ENCODE assay signal across 8 mouse cellular contexts in genomic region chr17:71183657-71184261, GRCm38 (mm10). TPM values are rescaled to one million over a fixed set of nuclear protein-coding genes. Genes with fewer than 3 reads are reported as not detected.
DNase-seq lines count a peak whose midpoint lies in the region; ATAC-seq and TF ChIP-seq lines count a peak whose summit lies in the region.

No protein-coding gene starts in this region.

- peak overlapping the region; percentile 93 for H3K27ac ChIP-seq in kidney, embryonic 14.5 days (ENCODE audit: low read depth, low read length)
- peak overlapping the region; percentile 85 for H3K27ac ChIP-seq in heart, embryonic 15.5 days
- peak overlapping the region; percentile 95 for H3K27ac ChIP-seq in liver, adult 2 months (replicated peaks; ENCODE audit: insufficient read depth, low read depth, low read length)
- H3K27ac ChIP-seq in olfactory bulb, adult 2 months (ENCODE audit: insufficient read depth, low read depth, low read length), result peak overlapping the region; percentile 76

- H3K9me3 ChIP-seq in kidney, embryonic 14.5 days (ENCODE audit: control insufficient read depth, low read length), result no peaks in the 10 kb centered on the region
- H3K9me3 ChIP-seq in heart, embryonic 15.5 days (replicated peaks), result no peaks in the 10 kb centered on the region

- H3K9ac ChIP-seq in kidney, embryonic 14.5 days (ENCODE audit: low read depth, low read length), result peak overlapping the region; percentile 97
- peak overlapping the region; percentile 86 for H3K9ac ChIP-seq in heart, embryonic 15.5 days
- peak overlapping the region; percentile 99 for H3K9ac ChIP-seq in liver, adult 2 months (ENCODE audit: low read depth, low read length)

- under 1% methylated on average over 63 of the region's 79 CpGs for WGBS in kidney, embryonic 14.5 days
- WGBS in heart, embryonic 15.5 days, result under 1% methylated on average over 75 of the region's 79 CpGs
- under 1% methylated on average over 78 of the region's 79 CpGs for WGBS in liver, adult 2 months
- WGBS in olfactory bulb, adult 2 months, result under 1% methylated on average over 76 of the region's 79 CpGs

- H3K4me3 ChIP-seq in kidney, embryonic 14.5 days (ENCODE audit: low read length), result peak overlapping the region; percentile 89
- H3K4me3 ChIP-seq in heart, embryonic 15.5 days, result peak overlapping the region; percentile 83
- peak overlapping the region; percentile 75 for H3K4me3 ChIP-seq in liver, adult 2 months (ENCODE audit: insufficient read depth, low read depth, low read length)
- H3K4me3 ChIP-seq in olfactory bulb, adult 2 months (ENCODE audit: insufficient read depth, low read depth, low read length), result peak overlapping the region; percentile 94

- ATAC-seq in kidney, embryonic 14.5 days (ENCODE audit: low FRiP score, low TSS enrichment), result no peak
- ATAC-seq in heart, embryonic 15.5 days (replicated peaks; ENCODE audit: insufficient number of reproducible peaks, insufficient read depth, low FRiP score, low read depth), result peak; percentile 6; the same call in 1 of the 2 replicates
- ATAC-seq in frontal cortex, adult (ENCODE audit: low TSS enrichment), result no peak; the same call in none of the 2 replicates

- TF ChIP-seq CTCF in liver, adult 2 months (IDR thresholded peaks at IDR 0.05; ENCODE audit: low read depth, low read length), result no peak
- TF ChIP-seq CTCF in olfactory bulb, adult 2 months (IDR thresholded peaks at IDR 0.05; ENCODE audit: insufficient read depth, low read depth, low read length), result no peak

- TF ChIP-seq POLR2A in liver, adult 2 months (IDR thresholded peaks at IDR 0.05; ENCODE audit: extremely low read depth, insufficient read depth, low read length), result no peak
- no peak for TF ChIP-seq POLR2A in olfactory bulb, adult 2 months (IDR thresholded peaks at IDR 0.05; ENCODE audit: insufficient read depth, low read depth, low read length)

- H3K79me2 ChIP-seq in liver, adult 2 months (ENCODE audit: control insufficient read depth, insufficient read depth, low read length), result peaks cover 29% of the 10 kb centered on the region

- no peaks in the 10 kb centered on the region for H3K36me3 ChIP-seq in kidney, embryonic 14.5 days (ENCODE audit: control insufficient read depth, insufficient read depth, low read length)
- no peaks in the 10 kb centered on the region for H3K36me3 ChIP-seq in heart, embryonic 15.5 days
- H3K36me3 ChIP-seq in liver, adult 2 months (ENCODE audit: control insufficient read depth, insufficient read depth, low read length), result no peaks in the 10 kb centered on the region

- peaks cover 43% of the 10 kb centered on the region for H3K4me1 ChIP-seq in kidney, embryonic 14.5 days (ENCODE audit: control insufficient read depth, insufficient read depth, low read length)
- peaks cover 28% of the 10 kb centered on the region for H3K4me1 ChIP-seq in heart, embryonic 15.5 days (replicated peaks)
- peaks cover 14% of the 10 kb centered on the region for H3K4me1 ChIP-seq in liver, adult 2 months (ENCODE audit: control insufficient read depth, insufficient read depth, low read length)
- peaks cover 5% of the 10 kb centered on the region; the same call in 1 of the 2 replicates for H3K4me1 ChIP-seq in olfactory bulb, adult 2 months (ENCODE audit: control insufficient read depth, insufficient read depth, low read length)

- no peak for DNase-seq in kidney, postnatal 14 days
- DNase-seq in CD4-positive, CD25-positive, alpha-beta regulatory T cell, adult 2 months (ENCODE audit: low read depth, low spot score), result peak; percentile 54
- DNase-seq in R1 (ENCODE audit: low read depth, low spot score), result peak; percentile 31
- no peak for DNase-seq in liver, adult 2 months (ENCODE audit: extremely low read depth, low read depth, low spot score)

- H3K4me2 ChIP-seq in kidney, embryonic 14.5 days (replicated peaks; ENCODE audit: low read depth, low read length), result peak overlapping the region; percentile 90
- peak overlapping the region; percentile 73 for H3K4me2 ChIP-seq in heart, embryonic 15.5 days

- H3K27me3 ChIP-seq in kidney, embryonic 14.5 days (ENCODE audit: control insufficient read depth, insufficient read depth, low read length), result no peaks in the 10 kb centered on the region
- no peaks in the 10 kb centered on the region for H3K27me3 ChIP-seq in heart, embryonic 15.5 days
- no peaks in the 10 kb centered on the region for H3K27me3 ChIP-seq in liver, adult 2 months (ENCODE audit: control insufficient read depth, insufficient read depth, low read length)

RNA-seq across cellular contexts. Expression of gene Lpin2, which starts 1.4 kb away (rescaled TPM):
- 54.9 and 93.2 TPM in 2 replicates for polyA plus RNA-seq in kidney, embryonic 14.5 days (2014; fragmentation: Nextera tagmentation; extraction: Ambion mirVana)
- 12.3 and 15.8 TPM in 2 replicates for polyA plus RNA-seq in heart, embryonic 15.5 days (2015; fragmentation: Nextera tagmentation; extraction: Ambion mirVana)
- total RNA-seq in liver, adult 2 months (2014; rRNA removed), result 314 and 342 TPM in 2 replicates
- polyA plus RNA-seq in liver, adult 2 months (2012; rRNA removed), result 22.4 and 24.9 TPM in 2 replicates
- polyA plus RNA-seq in olfactory bulb, adult 2 months (2012; ENCODE audit: insufficient read depth, insufficient read length, low replicate concordance, missing spikeins), result not detected in 2 replicates

Comparison
In these comparisons a context has a peak if more than half of its experiments do, and no peak if none do; other contexts are left out.
1. DNase-seq: peak in CD4-positive, CD25-positive, alpha-beta regulatory T cell, adult 2 months (single experiment) and R1 (single experiment); none in kidney, postnatal 14 days (single experiment) and liver, adult 2 months (single experiment).
2. Peak in every context shown above with its lines, with median percentiles within 50 percentile points of each other: H3K27ac ChIP-seq, H3K4me3 ChIP-seq and H3K9ac ChIP-seq.